Mouse (Mus musculus): ENCODE measurements around the gene Dnm2.

DNA sequence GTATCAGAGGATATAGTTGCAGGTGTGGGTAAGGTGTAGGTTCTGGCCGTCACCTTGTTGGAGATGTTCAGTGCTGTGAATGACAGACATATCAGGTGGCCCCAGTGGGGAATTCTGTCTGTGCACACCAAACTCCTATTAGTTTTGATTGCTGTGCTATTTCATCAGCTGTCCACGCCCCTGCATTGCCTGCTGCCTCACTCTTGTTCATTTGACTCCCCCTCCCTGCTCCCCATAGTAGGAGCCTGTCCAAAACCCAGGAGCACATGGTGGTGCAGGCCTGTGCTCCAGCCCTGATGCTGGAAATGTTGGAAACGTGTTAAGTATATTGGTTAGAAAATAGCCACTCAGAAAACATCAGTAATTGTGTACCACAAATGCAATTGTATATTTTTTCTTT, 14.7 kb downstream of the Dnm2 start:
- TF ChIP-seq EP300 (IDR thresholded peaks at IDR 0.05; ENCODE audit: insufficient read depth, low read depth, low read length) (no peak), CTCF (IDR thresholded peaks at IDR 0.05; ENCODE audit: low read depth, low read length) (no peak)
